Comparison of ENCODE assay signal across 9 mouse cellular contexts in the genomic region with DNA sequence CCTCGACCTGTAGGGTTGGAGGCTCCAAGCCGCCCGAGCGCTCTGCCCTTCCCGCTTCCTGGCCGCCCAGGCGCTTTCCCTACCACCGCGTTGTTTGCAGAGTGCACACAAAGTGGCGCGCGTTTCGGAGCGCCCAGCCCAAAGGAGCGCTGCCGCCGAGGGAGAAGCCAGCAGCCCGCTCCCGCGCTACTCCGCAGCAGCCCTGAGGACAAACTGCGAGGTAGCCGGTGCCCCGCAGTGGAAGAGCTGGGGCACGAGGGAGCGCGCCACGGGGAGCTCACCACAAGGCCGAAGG. TPM values are rescaled to one million over a fixed set of nuclear protein-coding genes. Genes with fewer than 3 reads are reported as not detected.
DNase-seq lines count a peak whose midpoint lies in the region; ATAC-seq and TF ChIP-seq lines count a peak whose summit lies in the region.
"Had no signal": no experiment of that assay in that cellular context is flagged by ENCODE, and none has a peak within 500 bp of the region (broad histone marks: within the 10 kb centered on the region; RNA-seq: fewer than 3 reads in every experiment).

No protein-coding gene starts in this region.

- H3K4me2 ChIP-seq in intestine, embryonic 16.5 days (ENCODE audit: low read depth, low read length): peak overlapping the region; percentile 76
- H3K4me2 ChIP-seq in neural tube, embryonic 13.5 days: peak overlapping the region; percentile 52

- H3K4me1 ChIP-seq in embryonic fibroblast, embryonic 13.5 days (ENCODE audit: control insufficient read depth, insufficient read depth, low read length): no peaks in the 10 kb centered on the region
- peaks cover 17% of the 10 kb centered on the region for H3K4me1 ChIP-seq in intestine, embryonic 16.5 days (ENCODE audit: control insufficient read depth, insufficient read depth, low read length)
- peaks cover 33% of the 10 kb centered on the region for H3K4me1 ChIP-seq in neural tube, embryonic 13.5 days (replicated peaks)

- peak overlapping the region; percentile 44 for H3K27ac ChIP-seq in embryonic fibroblast, embryonic 13.5 days (ENCODE audit: insufficient read depth, low read length)
- H3K27ac ChIP-seq in intestine, embryonic 16.5 days (ENCODE audit: low read length): peak overlapping the region; percentile 94
- peak overlapping the region; percentile 59 for H3K27ac ChIP-seq in neural tube, embryonic 13.5 days (replicated peaks)

- TF ChIP-seq POLR2A in embryonic fibroblast, embryonic 13.5 days (IDR thresholded peaks at IDR 0.05; ENCODE audit: low read depth, low read length): no peak

- H3K9me3 ChIP-seq in intestine, embryonic 16.5 days (ENCODE audit: control insufficient read depth, low read length): no peaks in the 10 kb centered on the region
- no peaks in the 10 kb centered on the region for H3K9me3 ChIP-seq in neural tube, embryonic 13.5 days

- H3K27me3 ChIP-seq in intestine, embryonic 16.5 days (replicated peaks; ENCODE audit: control insufficient read depth, insufficient read depth, low read length): peaks cover 61% of the 10 kb centered on the region
- peaks cover 100% of the 10 kb centered on the region for H3K27me3 ChIP-seq in neural tube, embryonic 13.5 days

- DNase-seq in kidney, postnatal 4 days: peak; percentile 56 to 69
- no peak for DNase-seq in kidney, adult 8-10 months
- DNase-seq in layer of hippocampus, postnatal 36 days: no peak
- no peak for DNase-seq in adrenal gland, postnatal 10 days
- DNase-seq in cerebellum, adult 8-10 months: no peak

- peak overlapping the region; percentile 73 for H3K9ac ChIP-seq in intestine, embryonic 16.5 days (ENCODE audit: low read depth, low read length)
- H3K9ac ChIP-seq in neural tube, embryonic 13.5 days: peak overlapping the region; percentile 58

- no peak for TF ChIP-seq CTCF in embryonic fibroblast, embryonic 13.5 days (IDR thresholded peaks at IDR 0.05; ENCODE audit: borderline replicate concordance, insufficient read depth, low read length)

- ATAC-seq in intestine, embryonic 16.5 days: no peak
- no peak for ATAC-seq in neural tube, embryonic 13.5 days (ENCODE audit: low read depth)
- ATAC-seq: Patski had no signal

- WGBS in intestine, embryonic 16.5 days: under 1% methylated on average over 29 of the region's 29 CpGs
- WGBS in neural tube, embryonic 13.5 days: under 1% methylated on average over 29 of the region's 29 CpGs

- H3K36me3 ChIP-seq in intestine, embryonic 16.5 days (ENCODE audit: control insufficient read depth, insufficient read depth, low read length): no peaks in the 10 kb centered on the region
- no peaks in the 10 kb centered on the region for H3K36me3 ChIP-seq in neural tube, embryonic 13.5 days

- peak overlapping the region; percentile 48 for H3K4me3 ChIP-seq in embryonic fibroblast, embryonic 13.5 days (ENCODE audit: insufficient read depth, low read length)
- peak overlapping the region; percentile 52 for H3K4me3 ChIP-seq in intestine, embryonic 16.5 days (ENCODE audit: low read length)
- H3K4me3 ChIP-seq in neural tube, embryonic 13.5 days: peak overlapping the region; percentile 36

RNA-seq across cellular contexts. Expression of a gene that starts 6.0 kb away (rescaled TPM):
- polyA plus RNA-seq in embryonic fibroblast, embryonic 13.5 days (2011; ENCODE audit: insufficient read length, low read depth, missing spikeins): 2,532 and 4,944 TPM in 2 replicates
- polyA plus RNA-seq in intestine, embryonic 16.5 days (2015; fragmentation: Nextera tagmentation; extraction: Ambion mirVana): 757 and 778 TPM in 2 replicates
- polyA plus RNA-seq in neural tube, embryonic 13.5 days (2015; fragmentation: Nextera tagmentation; extraction: Ambion mirVana): 203 and 254 TPM in 2 replicates
- total RNA-seq in layer of hippocampus, postnatal 36 days (2021): 100 to 1,000 TPM in 1 of 2 experiments, 10 to 100 TPM in 1; 61.7 to 106 TPM
- 1,000 to 10,000 TPM; 1,376 to 1,421 TPM for total RNA-seq in adrenal gland, postnatal 10 days (2021)

RNA-seq across cellular contexts. Expression of a gene that starts 9.1 kb away (rescaled TPM):
- polyA plus RNA-seq in embryonic fibroblast, embryonic 13.5 days (2011; ENCODE audit: insufficient read length, low read depth, missing spikeins): 0.45 and 0.93 TPM in 2 replicates
- polyA plus RNA-seq in intestine, embryonic 16.5 days (2015; fragmentation: Nextera tagmentation; extraction: Ambion mirVana): 1.1 and 1.9 TPM in 2 replicates
- polyA plus RNA-seq in neural tube, embryonic 13.5 days (2015; fragmentation: Nextera tagmentation; extraction: Ambion mirVana): not detected in 2 replicates
- total RNA-seq in layer of hippocampus, postnatal 36 days (2021): under 1 TPM in 1 of 2 experiments, not detected in 1; 0.32 TPM
- total RNA-seq in adrenal gland, postnatal 10 days (2021): under 1 TPM in 1 of 2 experiments, not detected in 1; 0.09 TPM
- polyA plus RNA-seq: Patski had no signal

Comparison
In these comparisons a context has a peak if more than half of its experiments do, and no peak if none do; other contexts are left out.
1. DNase-seq: peak in kidney, postnatal 4 days (2 of 2); none in kidney, adult 8-10 months (0 of 2), layer of hippocampus, postnatal 36 days (0 of 2), adrenal gland, postnatal 10 days (single experiment) and cerebellum, adult 8-10 months (single experiment).
2. H3K27ac ChIP-seq: peak in every context shown above with its lines; median percentile 94 in intestine, embryonic 16.5 days; 59 in neural tube, embryonic 13.5 days; 44 in embryonic fibroblast, embryonic 13.5 days.
3. Peak in every context shown above with its lines, with median percentiles within 50 percentile points of each other: H3K4me3 ChIP-seq.